Mouse (Mus musculus) lung, postnatal 14 days (tissue): ENCODE data around the gene Tspan15.

Experiments used
- DNase-seq: peaks from one replicate; pipeline ENCODE4 v3.0.0; 2021

Tspan15 gene

DNA sequence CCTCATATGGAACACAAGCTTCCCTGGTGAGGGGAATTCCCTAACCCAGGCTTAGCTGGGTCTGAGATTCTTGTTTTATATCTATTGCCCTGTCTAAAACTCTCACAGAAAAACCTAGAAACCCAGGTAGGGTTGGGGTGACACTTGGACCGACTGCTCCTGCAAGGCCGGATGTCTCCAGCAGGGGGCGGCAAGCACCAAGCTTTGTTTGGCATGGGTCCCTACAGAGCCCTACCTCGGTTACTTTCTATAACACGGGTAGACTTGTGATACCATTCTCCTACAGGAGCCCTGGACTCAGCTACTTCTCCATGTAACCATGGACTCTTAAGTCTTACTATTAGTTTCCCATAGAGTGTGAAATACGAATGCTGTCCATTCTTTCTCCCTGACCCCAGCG, 44.2 kb downstream of the Tspan15 start:
- peak; percentile 91 for DNase-seq

DNA sequence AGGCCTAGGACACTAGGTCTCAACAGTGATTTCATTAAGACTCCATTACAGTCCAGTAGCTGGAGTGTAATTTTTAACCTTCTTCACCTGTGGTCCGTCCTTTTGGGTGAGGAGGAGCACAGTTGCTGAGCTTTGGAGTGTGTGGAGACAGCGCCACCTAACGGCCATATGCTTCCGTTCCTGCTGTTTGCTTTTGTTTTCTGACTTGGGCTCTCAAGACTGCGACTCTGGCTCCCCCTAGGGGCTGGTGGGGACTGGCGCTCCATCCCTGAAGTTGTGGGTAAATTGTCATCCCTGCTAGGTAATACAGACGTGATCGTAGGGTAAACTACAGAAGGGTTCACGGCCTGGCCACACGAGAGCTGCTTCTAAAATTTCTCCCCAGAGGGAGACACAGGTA, 48.0 kb downstream of the Tspan15 start:
- DNase-seq, result peak; percentile 97

DNA sequence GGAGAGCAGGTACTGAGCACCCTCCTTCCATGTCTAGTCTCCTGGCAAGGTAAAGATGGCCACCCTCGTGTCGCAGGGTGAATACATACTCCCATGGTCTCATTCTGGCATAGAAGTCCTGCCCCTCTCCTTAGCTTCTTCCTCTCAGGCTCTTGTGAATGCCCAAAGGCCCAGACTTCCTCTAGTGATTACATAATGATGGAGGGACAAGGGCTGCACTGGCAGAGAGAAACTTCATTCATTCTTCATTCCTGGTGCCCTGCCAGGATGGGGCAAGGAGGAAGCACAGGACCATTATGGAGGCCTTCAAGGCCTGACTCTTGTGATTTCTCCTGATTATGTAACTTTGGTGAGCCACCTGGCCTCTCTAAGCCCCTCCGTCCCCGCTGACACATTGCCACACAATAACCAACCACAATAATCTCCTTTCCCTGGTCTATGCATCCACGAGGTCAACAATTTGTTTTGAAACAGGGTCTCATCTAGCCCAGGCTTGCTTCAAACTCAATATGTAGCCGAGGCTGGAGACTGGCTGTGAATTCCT, 48.5 kb downstream of the Tspan15 start:
- DNase-seq, result no peak

DNA sequence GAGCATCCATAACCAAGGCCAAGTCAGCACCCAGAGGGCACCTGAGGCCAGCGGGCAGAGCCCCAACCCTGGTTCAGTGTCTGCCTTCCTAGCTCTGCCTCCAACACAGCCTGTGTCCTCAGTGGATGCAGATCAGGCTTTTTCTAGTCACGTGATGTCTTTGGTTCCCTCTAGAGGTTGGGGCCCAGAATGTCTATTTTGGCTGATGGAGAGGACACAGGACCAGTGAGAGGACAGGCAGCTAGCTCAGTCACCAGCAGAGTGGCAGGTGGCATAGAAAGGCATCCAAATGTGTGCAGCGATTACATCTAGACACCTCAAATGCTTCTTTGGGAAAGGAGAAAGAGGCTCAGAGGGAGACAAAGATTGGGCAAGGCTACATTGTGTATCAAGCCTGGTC, 49.4 kb downstream of the Tspan15 start:
- DNase-seq, result no peak

DNA sequence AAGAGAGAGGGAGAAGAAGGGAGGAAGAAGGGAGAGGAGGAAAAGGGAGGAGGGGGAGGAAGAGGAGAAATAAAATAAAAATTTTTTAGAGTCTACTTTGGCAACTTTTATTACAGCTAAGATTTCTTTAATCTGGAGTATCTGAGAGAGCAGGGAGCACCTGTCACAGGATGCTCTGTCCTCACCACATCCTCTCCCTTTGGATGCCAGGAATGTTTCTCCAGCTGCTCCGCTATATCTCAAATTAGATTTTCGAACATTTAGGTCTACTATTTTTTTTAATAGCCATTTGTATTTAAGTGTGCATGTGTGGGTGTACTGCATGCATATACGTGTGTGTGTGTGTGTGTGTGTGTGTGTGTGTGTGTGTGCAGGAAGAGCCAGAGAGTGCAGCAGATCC, 51.1 kb downstream of the Tspan15 start:
- no peak for DNase-seq

DNA sequence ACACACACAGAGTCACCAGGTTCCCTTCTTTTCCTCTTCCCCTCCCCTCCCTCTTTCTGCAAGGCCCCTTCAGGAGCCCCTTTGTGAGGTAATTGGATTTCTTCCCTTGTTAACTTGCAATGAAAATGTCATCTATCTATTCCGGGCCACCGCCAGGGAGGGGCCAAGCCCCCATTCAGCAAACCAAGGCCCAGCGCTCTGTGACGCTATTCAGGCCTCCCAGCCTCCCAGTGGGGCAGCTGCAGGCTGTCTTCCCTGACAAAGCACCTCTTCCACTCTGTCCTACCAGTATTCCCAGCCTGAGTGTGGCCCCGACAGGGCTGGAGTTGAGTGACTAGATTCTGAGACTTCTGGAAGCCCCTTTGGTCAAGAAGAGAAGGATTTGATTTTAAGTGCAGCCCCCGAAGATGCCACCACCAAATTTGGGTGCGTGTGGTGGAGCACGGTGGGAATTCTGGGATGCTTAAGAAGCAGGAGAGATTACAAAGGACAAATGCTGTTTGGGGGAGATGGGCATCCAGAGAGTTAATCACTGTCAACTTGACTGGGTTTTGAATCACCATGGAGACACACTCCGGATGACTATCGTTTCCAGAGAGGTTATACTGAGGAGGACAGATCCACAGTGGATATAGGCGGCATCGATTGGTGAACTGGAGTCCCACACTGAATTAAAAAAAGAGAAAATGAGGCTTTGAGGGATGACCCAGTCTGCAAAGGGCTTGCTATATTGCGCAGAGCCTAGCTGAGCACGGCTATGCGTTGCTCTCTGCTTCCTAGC, 56.3 kb downstream of the Tspan15 start:
- DNase-seq, result no peak

DNA sequence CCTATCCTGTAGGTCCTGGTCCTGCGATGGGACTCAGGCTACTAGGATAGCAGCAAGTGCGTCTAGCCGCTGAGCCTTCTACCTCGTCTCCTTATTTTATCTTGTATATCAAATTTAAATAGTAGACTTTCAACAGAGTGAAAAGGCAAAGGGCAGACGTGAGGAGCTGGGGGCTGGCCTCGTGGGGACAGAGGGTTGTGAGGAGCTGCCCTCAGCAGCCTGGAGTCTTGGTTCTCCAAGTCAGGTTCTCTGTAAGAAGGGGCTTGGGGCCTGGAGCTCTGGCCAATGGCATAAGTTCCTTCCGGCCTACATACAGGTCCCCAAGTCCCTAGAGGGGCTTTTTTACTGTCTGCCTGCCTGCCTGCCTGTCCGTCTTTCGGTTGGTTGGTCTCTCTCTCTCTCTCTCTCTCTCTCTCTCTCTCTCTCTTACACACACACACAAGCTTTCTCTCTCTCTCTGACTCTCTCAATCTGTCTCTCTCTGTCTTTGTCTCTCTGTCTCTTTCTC, 57.1 kb downstream of the Tspan15 start:
- DNase-seq, result no peak

DNA sequence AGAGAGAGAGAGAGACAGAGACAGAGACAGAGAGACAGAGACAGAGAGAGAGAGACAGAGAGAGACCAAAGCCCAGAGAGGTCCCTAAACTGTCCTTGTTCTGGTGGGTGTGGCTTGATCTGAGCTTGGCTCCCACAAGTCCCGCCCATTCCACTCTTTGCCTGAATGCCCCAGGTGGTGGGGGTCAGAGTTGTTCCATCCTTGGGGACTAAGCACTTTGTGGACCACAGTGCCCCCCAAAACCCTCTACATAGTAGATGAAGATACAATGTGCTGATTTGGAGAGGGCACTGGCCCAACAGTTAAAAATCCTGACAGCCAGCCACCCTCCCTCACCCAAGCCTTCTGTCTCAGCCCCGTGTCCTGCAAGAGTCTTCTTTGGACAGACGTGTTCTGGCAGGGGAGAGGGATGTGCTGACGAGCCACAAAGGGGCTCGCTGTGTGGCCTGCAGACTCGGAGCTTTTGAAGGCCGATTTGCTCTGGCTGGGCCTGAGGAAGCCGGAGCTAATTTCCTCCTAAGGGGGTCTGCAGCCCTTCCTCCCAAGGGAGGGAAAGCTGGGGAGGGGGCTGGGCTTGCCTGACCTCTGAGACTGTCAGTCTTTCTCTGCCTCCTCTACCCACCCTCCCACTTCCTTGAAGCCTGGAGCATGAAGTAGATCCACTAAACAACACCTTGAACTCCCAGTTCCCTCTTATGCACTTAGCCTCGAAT, 58.1 kb downstream of the Tspan15 start:
- DNase-seq, result no peak

DNA sequence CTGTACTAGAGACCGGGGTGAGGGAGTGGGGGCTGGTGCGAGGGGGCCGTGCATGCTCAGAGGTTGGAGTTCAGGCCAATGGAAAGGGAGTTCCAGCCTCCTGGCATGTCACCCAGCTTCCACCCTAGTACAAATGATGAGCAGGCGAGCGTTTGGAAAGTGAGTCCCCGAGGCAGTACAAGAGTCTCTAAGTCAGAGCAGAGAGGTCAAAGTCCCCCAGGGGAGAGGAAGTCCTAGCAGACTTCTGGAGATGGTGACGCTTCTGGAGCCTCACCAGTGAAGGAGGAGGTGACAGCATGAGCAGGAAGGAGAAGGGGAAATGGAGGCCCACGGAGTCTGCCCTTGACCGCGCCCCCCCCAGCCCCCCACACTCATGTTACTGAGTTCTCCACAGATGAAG, 68.6 kb downstream of the Tspan15 start:
- DNase-seq, result no peak

DNA sequence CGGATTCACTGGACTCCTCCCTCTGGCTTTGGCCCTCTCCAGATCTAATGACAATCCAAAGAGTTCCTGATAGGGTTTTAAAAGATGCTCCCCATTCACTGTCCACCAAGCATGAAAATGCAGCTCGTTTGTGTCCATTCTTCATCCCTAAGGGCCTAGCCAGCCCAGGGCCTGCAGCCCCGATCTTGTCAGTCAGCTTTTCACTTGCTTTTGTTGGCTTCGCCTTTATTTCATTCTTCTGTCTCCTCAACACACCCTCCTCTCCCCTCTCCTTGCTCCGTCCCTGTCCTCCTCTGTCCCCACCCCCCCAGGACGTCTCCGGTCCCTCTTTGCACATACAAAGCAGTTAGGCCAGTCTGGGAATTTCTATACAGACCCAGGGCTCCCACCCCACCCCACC, 81.1 kb downstream of the Tspan15 start:
- no peak for DNase-seq

DNA sequence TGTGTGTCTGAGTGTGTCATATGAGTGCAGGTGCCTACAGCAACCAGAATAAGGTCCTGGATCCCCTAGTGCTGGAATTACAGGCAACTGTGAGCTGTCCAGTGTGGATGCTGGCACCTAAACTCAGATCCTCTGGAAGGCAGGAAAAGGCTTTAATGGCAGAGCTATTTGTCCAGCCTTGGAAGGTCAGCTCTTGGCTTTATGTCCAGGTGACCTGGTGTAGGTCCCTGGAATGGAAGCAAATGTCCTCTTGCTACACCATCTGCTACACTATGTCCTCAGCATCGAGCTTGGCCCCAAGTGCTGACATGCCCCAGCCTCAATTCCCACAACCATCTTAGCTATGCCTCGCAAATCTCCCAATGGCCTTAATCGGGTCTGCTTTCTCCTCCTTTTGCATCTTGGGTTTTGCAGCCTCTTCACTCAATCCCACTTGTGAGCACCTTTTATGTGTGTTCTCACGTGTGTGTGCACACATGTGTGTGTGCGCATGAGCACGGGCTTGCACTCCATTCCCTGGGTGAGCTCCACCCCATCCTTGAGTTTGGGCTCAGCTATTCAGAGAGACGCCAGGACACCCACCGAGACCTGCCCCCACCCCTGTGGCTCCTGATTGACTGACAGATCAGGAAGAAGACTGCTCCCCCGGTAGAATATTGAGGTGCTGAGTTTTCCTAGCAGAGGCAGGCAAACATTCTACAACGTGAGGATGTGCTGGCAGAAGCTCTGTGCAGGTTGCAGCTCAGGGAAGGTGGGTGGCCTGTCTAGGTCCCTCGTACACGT, 83.4 kb downstream of the Tspan15 start:
- DNase-seq, result no peak

DNA sequence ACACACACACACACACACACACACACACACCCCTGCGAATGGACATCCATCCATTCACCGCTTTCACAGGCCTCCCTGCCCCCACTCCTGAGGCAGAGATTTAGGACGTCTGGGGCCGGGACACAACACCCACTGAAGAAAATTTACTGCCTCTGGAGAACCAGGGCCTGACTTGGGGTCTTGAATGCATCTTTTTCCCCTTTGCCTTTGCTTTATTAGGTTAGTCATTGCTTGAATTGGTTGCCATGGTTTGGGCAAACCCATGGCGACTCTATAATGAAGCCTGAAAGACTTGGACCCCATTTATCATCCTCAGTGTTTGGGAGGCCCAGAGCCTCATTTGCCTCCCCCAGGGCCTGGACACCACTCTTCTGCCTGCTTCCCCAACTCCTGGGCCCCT, 85.1 kb downstream of the Tspan15 start:
- DNase-seq, result no peak

DNA sequence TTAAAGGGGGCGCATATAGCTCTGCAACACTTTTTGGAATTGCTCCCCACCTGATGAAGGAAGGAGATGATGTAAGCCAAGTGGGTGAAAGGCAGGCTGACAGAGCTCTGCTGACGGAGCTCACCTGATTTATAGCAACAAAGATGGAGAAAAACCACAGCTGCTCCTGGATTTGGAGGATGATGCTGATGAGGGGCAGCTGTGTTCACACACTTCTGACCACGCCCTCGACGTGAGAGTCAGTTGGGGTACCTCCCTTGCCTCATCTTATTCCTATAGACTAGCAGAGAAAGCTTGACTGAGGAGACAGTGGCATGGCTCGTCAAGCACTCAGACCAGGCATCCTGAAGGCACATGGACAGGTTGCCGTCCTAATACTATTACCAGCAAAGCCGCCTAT, 87.2 kb downstream of the Tspan15 start, which contains the start of gene Fam241b:
Gene Fam241b (minus strand): TSS at position 101 of the 400 bp plus-strand sequence.
- DNase-seq, result no peak

DNA sequence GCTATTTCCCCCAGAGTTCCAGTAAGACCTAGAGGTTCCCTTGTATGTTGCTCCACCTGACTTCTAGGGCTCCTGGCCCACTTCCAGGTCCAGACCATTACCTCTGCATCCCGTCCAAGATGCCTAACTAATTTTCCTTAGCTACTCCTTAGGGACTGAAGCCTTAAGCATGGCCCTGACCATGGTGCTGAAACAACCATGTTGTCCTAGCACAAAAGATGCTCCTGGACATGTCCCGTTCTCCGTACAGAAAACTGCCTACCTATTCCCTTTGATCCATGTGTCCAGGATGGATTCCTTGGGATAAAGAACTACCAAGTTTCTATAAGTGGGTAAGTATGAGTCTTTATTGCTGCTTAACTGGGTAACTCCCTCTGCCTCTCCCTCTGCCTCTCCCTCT, 93.0 kb downstream of the Tspan15 start:
- DNase-seq, result no peak

DNA sequence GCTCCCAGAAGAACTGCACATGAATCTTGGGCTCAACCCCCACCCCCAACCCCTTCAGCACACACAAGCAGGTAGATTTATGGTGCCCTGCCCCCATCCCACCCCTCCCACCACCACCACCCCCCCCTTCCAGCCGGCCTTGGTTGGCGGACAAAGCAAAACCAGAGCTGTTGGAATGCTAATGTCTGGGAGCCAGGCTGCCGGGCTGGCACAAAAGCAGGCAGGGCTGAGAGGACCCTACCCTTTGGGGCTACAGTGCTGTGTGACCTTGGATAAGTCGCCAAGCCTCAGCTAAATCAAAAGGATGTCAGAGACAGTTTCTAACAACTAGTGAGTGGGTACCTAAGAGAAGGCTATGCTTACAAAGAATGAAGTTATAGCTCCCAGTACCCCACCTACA, 93.9 kb downstream of the Tspan15 start:
- DNase-seq, result no peak

DNA sequence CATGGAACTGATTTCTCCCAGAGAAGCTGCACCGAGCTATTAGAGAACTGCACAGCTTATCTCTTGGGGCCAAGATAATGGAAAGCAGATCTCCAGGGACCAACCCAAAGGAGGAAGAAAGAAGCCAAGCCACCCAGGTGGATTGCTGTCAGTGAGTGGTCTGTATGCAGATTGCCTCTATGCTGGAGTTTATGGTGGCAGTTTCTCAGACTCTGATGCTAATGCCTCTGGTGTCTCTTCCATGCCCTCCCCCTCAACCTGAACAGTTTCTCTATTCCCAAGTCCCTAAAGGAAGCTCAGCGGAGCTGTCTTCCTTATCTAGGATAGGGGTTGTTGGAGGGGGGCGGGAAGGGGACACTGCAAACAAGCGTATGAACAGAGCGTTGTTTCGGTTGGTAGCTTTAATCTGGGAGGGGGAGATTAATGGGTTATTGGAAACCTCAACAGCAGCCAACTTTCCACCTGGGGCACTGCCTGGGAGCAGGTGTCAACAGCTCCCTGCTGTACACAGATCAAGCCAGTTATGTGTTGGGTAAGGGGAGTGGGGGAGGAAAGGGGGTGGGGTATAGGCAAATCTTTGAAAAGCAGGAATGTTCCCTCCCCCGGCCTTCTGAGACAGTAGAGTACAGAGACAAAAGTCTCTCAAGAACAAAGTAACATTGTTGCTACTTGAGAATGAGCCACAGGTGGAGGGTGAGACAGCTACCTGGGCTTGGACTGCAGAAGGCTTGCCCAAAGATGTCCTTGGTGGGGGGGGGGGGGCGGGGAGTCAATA, 95.2 kb downstream of the Tspan15 start:
- DNase-seq, result no peak
